Mouse (Mus musculus): Measurements from ENCODE around the gene Sppl2c.
"Not testable (repeated sequence)": the region's sequence is repeated elsewhere in the genome, so short reads cannot be mapped to it uniquely, and the experiment has no call there.

Gene Sppl2c

DNA sequence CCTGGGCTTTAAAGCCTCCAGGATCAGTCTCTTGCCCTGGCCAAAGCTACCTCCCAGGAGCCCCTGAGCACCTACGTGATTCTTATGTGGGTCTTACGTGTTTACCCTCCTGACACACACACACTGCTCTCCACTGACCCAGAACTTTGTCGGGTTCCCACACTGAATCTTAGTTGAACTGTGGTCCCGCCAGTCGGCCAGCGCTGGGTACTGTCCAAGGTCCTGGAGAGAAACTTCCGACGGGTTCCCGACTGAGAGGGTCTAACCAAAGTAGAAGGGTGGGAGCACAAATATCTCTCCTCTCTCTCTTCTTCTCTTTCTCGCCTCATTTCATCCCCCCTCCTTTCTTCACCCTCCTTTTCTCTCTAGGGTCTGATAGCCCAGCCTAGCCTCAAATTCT lies 11.7 kb downstream of the Sppl2c start:
- no peak for DNase-seq

DNA sequence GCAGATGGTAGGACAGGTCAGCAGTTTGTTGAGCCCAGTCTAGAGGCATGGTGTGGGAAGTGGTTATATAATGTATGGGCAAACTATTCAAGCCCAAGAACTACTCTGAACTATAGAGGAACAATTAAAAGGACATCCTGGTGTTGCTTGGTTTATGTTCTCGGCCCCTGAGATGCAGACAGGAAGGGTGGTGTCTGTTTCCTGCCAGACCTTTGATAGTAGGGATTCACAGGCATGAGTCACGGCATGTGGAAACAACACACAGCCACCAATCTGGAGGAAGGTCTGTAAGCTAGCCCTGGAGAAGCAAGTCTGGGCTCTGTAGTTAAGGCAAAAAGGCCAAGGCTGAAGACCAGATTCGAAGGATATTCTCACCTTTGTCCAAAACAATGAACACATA lies 17.1 kb downstream of the Sppl2c start:
- no peak for DNase-seq

DNA sequence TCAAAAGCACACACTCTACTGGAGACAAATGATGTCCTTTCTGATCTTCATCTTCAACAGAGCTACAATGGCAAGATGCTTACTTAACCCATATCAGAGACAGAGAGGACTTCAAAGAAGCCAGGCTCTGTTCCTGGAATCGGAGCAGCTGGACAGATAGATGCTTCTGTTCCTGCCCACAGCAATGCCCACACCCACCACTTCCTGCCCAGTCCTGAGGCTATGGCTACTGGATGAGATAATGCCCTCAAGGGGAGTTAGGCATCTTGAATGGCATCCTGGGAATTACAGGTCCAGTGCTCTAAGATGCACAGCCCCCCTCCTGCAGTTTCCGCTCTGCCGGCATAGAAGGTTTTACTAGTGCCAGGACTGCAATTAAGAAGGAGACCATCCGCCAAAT lies 20.4 kb downstream of the Sppl2c start:
- DNase-seq, result no peak

DNA sequence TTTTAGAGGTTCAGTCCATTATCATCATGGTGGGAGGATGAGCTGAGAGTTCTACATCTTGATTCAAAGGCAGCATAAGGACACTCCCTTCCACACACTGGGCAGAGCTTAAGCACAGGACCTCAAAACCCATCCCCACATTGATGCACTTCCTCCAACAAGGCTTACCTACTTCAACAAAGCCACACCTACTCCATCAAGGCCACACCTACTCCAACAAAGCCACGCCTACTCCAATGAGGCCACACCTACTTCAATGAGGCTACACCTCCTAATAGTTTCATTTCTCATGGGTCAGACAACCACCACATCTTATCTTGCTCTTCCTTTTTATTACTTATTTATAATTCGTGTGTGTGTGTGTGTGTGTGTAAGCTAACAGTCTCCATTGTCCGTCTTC lies 22.9 kb downstream of the Sppl2c start:
- DNase-seq, result no peak

DNA sequence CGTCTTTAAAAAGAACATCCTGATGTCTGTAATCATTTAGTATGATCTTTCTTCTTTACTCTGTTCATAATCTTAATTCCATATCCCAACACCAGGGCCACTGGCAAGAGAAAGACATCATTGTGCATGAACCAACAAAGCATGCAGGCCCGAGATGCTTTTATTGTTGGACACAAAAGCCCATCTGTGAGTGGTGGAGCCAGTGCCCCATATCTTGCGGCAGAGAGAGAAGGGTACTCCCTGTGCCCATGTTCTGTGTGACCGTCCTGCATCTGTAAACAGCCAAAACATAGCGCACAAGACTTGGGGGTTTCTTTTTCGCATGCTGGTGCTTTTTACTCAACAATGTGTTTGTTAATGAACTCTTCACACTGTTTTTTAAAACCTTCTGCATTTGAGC lies 25.1 kb downstream of the Sppl2c start:
- no peak for DNase-seq

DNA sequence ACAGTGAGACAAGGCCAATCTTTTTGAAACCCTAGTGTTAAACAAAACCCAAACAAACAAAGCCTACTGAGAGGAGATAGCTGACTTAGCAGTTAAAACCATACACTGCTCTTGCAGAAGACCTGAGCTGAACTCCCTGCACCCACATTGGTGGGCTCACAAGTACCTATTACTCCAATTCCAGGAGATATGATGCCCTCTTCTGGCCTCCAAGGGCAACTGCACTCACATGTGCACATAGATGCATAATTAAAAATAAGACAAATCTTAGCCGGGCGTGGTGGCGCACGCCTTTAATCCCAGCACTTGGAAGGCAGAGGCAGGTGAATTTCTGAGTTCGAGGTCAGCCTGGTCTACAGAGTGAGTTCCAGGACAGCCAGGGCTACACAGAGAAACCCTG lies 28.0 kb downstream of the Sppl2c start:
- DNase-seq, result not testable (repeated sequence)

DNA sequence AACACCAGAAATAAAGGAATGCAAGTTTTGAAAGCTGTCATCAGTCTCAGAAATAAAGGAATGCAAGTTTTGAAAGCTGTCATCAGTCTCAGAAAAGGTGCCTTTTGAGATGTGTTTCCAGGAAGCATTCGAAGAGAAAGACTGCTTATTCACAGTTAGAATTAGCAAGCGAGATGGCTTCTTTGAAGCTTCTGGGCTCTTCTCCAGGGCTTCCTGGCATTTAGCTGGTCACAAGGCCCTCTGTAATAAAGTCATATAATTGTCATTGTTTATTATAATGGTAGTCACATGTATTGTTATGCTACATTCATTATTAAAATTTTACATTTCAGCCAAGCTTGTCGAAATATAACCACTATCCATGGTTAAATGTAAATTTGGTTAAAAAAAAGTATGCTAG lies 31.9 kb downstream of the Sppl2c start:
- DNase-seq, result no peak

DNA sequence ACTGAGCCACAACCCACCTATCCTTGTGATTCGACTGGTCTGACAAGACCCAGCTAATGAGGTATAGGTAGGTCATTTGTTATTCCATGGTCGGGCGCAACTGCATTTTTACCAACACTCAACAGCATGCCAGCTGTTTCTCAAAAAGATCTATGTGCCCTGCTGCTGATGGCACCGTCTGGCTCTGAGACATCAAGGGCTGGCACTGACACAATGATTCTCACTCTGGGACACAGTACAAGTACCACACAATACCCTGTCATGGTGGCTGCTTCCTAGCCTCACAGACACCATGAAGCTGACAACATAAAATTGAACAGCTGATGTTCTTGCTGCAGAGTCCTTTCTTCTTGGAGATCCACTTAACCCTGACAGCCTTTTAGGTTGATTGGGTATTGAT lies 34.2 kb downstream of the Sppl2c start:
- DNase-seq, result no peak

DNA sequence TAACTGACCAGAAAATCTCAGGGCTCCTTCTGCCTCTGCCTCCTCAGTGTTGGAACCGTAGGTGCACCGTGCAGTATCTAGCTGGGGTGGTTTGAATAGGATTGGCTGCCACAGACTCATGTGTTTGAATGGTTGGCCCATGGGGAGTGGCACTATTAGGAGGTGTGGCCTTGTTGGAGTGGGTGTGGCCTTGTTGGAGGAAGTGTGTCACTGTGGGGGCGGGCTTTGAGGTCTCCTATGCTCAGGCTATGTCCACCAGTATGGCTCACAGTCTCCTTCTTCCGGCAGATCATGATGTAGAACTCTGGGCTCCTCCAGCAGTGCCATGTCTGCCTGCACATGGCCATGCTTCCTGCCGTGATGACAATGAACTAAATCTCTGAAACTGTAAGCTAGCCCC lies 35.6 kb downstream of the Sppl2c start:
- DNase-seq, result no peak

DNA sequence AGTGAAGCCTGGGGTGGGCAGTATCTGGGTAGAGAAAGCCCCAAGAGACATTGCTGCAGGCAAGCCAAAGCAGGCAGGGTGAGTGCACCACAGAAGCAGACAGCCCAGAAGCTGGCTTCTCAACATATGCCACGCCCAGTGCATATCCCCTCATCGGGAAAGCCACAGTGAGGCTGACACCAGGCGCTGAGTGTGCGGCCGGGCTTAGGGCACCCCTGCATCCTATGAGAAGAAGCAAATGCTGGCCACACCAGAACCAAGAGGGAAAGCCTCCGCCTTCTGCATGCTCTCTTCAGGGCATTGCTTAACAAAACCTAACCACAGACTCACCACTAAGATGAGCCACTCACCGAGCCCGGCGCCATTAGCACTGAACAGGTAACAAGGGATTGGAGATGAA lies 37.2 kb downstream of the Sppl2c start:
- DNase-seq, result no peak

DNA sequence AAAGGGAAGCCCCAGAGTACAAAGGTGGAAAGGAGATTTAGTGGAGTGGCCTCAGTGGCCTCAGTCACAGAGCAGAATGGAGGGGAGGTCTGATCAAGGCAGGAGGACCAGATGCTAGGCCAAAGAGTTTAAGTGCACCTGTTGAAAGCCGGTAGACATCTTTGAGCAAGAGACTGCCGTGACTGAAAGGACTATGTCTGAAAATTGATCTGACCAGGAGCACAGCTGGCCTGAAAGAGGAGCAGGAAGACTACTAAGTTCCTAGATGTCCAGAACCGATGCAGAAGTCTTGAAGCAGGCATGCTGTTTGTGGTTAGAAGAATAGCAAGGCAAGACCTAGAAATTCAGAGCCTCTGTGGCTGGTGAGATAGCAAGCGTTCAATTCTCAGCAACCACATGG lies 43.3 kb downstream of the Sppl2c start:
- no peak for DNase-seq

DNA sequence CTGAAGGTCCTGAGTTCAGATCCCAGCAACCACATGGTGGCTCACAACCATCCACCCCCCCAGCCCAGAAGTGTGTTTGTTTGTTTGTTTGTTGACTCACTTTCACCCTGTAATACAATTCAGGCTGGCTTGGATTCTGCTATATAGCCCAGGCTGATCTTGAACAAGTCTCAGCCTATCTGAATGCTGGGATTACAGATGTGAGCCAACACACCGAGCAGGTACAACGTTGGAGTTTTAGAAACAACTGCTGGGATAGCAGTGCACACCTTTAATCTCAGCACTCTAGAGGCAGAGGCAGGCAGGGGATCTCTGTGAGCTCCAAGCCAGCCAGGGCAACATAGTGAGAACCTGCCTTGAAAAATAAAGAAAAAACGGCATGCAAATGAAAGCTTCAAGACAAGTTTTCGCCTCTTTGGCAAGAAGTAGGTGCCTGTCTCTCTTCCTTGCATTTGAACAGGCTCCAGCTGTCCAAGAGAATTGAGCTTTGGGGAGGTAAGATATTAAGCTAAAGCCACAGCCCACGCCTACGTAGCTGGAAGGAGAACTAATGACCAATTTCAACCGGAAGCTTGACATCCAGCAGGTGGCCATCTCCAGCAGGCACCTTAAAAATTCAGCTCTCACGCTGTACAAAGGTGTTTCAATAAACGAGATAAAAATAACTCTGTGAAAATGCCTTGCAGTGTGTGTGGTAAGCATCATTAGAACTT lies 44.1 kb downstream of the Sppl2c start:
- peak in 1 of 2 experiments; percentile 38 for DNase-seq

DNA sequence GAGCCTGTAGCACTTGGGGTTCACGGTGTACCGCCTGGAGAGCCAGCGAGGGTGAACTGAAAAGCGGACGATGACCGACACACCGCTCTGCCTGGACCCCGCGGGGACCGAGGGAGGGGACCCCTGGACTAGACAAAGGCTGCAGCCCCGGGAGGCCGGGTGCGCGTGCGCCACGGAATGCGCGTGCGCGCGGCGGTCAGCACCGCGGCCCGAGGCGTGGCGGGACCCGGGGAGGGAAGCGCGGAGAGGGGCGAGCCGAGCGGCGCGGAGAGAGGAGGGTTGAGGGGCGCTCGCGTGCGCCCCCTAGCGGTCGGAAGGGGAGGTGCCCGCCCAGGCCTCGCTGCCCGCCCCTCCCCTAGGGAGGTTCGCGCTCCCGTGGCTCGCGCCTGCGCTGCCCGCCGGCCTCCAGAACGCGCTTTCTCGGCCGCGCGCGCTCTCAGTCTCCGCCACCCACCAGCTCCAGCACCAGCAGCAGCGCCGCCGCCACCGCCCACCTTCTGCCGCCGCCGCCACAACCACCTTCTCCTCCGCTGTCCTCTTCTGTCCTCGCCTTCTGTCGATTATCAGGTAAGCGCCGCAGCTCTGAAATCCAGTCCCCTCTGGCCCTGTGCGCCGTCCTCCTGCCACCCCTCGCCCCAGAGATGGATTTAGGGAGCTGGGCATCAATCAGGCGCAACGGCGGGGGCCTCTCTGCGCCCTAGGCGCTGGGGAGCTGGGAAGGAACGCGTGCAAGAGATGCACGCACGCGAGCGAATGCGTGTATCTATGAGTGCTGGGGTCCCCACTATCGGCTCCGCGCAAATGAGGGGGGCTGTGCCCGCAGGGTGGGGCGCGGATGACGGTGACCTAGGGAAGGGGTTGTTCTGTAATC lies 45.1 kb downstream of the Sppl2c start, which contains the start of gene Mapt:
Gene Mapt, plus strand, starts transcription at position 350 of the 871 bp plus-strand sequence.
- DNase-seq, result peak; percentile 89 to 97

DNA sequence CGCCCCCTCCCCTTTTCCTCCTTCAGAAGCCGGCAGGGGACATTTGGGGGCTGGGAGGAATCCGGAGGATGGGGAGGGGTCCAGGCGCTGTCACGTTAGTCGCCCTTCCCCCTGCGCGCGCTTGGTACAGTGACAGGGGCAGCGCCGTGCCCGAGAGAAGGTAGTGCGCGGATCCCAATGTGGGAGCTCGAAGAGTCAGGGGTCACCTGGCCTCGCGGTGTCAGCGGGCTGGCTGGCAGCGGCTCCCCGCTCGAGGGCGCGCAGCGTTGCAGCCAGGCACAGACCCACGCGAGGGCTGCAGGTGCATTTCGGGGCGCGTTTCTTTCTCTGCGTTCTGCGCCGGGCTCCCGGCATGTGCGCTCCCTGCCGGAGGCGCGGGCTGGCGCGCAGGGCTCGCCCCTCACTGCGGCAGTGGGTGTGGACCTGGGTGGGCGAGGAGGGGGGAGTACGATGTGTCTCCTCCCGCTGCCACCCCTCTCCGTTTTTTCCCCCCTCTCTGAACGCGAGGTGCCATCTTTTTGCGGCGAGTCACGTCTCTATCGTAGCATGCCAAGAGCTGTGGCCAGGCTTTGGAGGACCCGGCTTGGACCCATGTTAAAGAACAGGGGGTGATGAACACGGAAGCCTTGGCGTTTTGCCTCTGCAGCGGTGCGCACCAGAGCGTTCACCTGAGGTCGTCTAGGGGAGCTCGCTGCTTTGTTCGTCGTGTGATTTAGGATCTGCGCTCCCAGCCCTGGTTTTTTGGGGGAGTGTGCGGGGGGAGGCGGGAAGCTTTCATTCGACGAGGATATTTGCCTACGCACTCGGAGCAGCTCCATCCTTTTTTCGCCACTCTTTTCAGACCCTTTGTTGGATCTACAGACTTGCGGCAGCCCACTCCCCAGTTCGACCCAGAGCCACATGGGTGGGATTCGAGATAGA lies 46.3 kb downstream of the Sppl2c start:
- peak; percentile 70 to 80 for DNase-seq

DNA sequence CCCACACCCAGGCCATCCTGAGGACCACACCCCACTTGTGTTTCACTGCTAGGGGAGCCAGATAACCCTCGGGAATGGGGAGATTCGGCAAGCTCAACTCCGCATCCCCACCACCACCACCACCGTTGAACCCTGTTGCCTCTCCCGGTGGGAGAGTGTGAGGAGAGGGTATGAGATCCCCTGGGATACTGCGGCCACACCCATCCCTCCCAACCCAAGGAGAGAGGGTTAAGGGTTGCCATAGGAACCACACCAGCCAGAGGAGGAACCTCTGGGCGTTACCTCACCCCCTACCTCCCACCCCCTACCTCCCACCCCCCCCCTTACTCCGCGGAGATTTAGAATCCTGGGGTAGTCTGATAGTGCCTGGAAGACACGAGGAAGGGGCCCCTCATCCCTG lies 47.0 kb downstream of the Sppl2c start:
- DNase-seq, result peak in 1 of 2 experiments; percentile 37

DNA sequence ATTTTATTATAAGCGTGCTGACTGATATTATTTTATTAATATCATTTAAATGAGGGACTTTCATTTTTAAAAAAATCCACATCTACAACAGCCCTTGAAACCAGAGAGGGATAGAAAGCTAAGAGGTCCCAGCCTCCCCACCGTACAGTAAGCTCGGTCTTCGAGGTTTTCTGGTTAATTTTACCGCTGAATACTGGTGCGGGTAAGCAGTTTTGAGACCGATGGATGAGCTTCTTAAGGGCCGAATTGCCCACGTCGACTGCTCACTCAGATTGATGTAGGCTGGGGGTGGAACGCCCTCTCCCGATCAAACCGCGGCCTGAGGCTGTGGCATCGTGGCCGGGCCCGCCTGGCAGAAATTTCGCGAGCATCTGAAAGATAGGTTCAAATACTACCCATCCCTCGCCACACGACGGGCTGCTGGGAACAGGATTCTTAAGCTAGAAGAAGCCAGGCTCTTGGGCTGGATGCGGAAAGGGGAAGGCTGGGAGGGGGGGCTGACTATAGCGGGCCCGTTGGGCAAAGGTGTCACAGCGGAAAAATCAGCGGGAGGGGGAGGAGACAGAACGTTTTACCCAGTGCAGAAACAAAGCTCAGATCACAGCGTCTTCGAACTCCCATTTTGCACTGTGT lies 47.6 kb downstream of the Sppl2c start:
- peak; percentile 57 to 66 for DNase-seq

DNA sequence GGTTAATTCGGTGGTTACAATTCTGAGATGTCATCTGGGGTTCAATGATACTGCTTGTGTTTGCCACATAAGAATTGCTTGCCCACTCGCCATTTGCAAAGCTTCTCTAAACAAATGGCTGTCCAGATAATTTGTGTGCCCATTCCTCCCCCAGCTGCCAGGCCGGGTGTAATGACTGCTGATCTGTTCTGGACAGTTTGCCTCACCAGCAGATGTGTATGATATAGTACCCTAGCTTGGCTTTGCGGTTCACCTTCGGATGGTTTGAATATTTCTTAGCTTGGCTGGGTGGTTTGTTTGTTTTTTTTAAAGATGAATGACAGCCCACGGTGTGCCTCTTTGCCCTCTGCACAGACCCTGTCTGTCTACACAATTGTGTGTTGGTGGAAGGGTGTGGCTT lies 48.6 kb downstream of the Sppl2c start:
- peak in 1 of 2 experiments; percentile 33 for DNase-seq

DNA sequence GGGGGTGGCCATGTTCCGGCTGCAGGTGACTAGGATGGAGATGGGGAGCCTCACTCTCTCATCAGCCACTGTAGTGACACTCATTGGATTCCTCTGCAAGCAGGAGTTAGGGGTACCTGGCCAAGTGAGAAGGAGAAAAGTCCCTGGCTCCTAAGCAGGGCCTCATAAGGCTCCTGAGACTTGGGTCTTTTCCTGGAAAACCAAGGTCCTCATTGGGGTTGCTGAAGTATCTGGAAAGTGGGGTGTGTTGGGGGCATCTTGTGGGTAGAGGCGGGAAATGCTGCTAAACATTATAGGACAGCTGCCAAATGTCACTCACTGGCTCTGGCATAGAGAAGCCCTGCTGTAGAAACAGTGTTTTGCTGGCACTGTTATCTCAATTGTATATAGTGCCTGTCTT lies 49.8 kb downstream of the Sppl2c start:
- DNase-seq, result peak in 1 of 2 experiments; percentile 30

DNA sequence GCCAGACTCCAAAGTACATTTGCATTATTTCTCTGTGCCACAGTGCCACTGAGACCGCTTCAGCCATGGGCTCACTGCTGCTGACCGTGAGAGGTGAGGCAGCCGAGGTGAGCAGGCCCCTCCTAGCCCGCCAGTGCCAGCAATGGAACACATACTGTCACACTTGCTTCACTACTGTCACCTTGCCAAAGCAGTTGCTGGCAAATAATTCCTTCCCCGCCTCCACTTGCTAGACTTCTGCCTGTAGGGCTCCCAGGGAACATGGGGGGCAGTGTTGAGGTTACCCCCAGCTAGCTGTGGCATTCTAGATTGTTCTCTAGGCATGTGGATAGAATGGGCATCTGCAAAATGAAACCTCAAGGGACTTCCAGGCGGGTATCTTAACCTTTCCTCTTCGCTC lies 51.1 kb downstream of the Sppl2c start:
- peak; percentile 85 to 88 for DNase-seq

DNA sequence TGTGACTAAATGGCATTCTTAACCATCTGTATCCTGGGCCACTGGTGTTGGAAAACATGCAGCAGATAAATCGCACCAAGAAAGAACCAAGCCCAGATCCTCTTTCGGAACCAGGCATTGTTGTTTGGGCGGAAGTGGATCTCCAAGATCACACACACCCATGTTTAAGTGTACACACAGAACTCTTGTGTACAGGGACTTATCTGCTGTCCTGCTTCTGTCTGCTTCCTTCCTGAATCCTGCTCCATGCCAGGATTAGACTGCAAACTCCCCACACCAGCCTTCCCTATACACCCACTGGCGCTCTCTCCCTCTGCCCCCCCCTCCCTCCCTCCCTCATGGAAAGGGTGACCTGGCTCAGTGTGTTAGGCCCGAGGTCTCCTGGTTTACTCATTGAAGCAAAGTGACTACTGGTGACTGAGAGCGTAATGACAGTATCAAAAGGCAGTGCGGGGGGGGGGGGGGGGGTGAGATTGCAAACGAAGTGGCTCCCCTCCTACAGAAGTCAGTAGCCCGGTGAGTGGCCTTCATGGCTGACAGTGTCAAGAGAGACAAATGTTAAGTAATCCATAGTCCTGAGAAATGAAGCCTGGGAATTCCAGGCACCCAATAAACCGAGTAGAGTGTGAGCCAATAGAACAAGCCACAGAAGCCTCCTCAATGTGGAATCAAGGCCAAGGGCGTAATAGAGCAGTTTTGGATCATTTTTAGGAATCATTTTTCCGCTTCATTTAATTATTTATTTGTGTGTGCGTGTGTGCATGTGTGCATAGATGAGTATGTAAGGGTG lies 52.0 kb downstream of the Sppl2c start:
- DNase-seq, result peak in 1 of 2 experiments; percentile 3
